Mouse (Mus musculus): ENCODE data around the gene Riiad1. TPM values are rescaled to one million over a fixed set of nuclear protein-coding genes. Genes with fewer than 3 reads are reported as not detected.
A peak's percentile ranks its signal among the peaks of the same experiment; 100 is the strongest.

The Riiad1 gene
- total and polyA plus RNA-seq, 3 experiments = not detected

GRCm38 (mm10) chr3:94459834-94460233, 20.3 kb downstream of the Riiad1 start:
- TF ChIP-seq GABPA (IDR thresholded peaks at IDR 0.05; ENCODE audit: insufficient replicate concordance, low read depth, low read length) (no peak), RAD21 (IDR thresholded peaks at IDR 0.05; ENCODE audit: low read depth, low read length) (no peak), NELFE (IDR thresholded peaks at IDR 0.05; ENCODE audit: low read depth, low read length) (no peak), IRF4 (IDR thresholded peaks at IDR 0.05; ENCODE audit: low read depth, low read length) (no peak), MAZ (IDR thresholded peaks at IDR 0.05; ENCODE audit: low read depth, low read length) (no peak)
- dilution Hi-C loops (cut with MboI; ENCODE audit: extremely low pct_ligation_motif_present, extremely low pct_unique_long_range_greater_than_20kb, low sequenced_read_pairs) = no loop called here
- no peaks in the 10 kb centered on the region for H3K79me2 ChIP-seq (replicated peaks; ENCODE audit: control insufficient read depth, extremely low read depth, insufficient read depth, poor library complexity, severe bottlenecking)
- H3K27ac ChIP-seq (ENCODE audit: insufficient read depth, low read depth) = no peak overlapping the region
- peaks cover 0 to 9% of the 10 kb centered on the region in 2 experiments; a peak in 2 of 4 replicates for H3K4me1 ChIP-seq (ENCODE audit: control insufficient read depth in 1 of 2, insufficient read depth in 2 of 2)
- DNase-seq (ENCODE audit: extremely low read depth) = no peak
- no peaks in the 10 kb centered on the region for H3K27me3 ChIP-seq (replicated peaks)
- in situ Hi-C loops (cut with MboI; ENCODE audit: low pct_ligation_motif_present, low pct_unique_long_range_greater_than_20kb, low sequenced_read_pairs) = loop anchor here (25.0 kb wide), 1 partner anchor 152 kb away; no protein-coding TSS in a partner anchor
- H3K4me3 ChIP-seq (replicated peaks in 1 of 3; ENCODE audit: low read depth in 2 of 3, low read length in 2 of 3, poor library complexity in 1 of 3) = no peak overlapping the region
- no peak overlapping the region for H3K4me2 ChIP-seq (ENCODE audit: insufficient read depth, low read depth, poor library complexity, severe bottlenecking)
- H3K9ac ChIP-seq (ENCODE audit: insufficient read depth, low read depth) = no peak overlapping the region
- H3K9me3 ChIP-seq (replicated peaks; ENCODE audit: low read length) = peaks cover 3% of the 10 kb centered on the region
- H3K36me3 ChIP-seq (replicated peaks in 1 of 2; ENCODE audit: control insufficient read depth in 1 of 2, insufficient read depth in 1 of 2, low read length in 1 of 2) = no peaks in the 10 kb centered on the region

- in situ Hi-C loops (cut with MboI; ENCODE audit: low pct_ligation_motif_present, low pct_unique_long_range_greater_than_20kb, low sequenced_read_pairs) = loop anchor here (25.0 kb wide), 1 partner anchor 155 kb away; no protein-coding TSS in a partner anchor
These were observed 23.1 kb downstream of the Riiad1 start for GRCm38 (mm10) chr3:94457055-94457454.

GRCm38 (mm10) chr3:94456529-94457000, 23.6 kb downstream of the Riiad1 start:
- in situ Hi-C loops (cut with MboI; ENCODE audit: low pct_ligation_motif_present, low pct_unique_long_range_greater_than_20kb, low sequenced_read_pairs) (loop anchor here (25.0 kb wide), 1 partner anchor 156 kb away; no protein-coding TSS in a partner anchor), dilution Hi-C loops (cut with MboI; ENCODE audit: extremely low pct_ligation_motif_present, extremely low pct_unique_long_range_greater_than_20kb, low sequenced_read_pairs) (no loop called here)
- peaks cover 3% of the 10 kb centered on the region for H3K9me3 ChIP-seq (replicated peaks; ENCODE audit: low read length)
- no peak overlapping the region for H3K9ac ChIP-seq (ENCODE audit: insufficient read depth, low read depth)
- H3K4me3 ChIP-seq (replicated peaks in 1 of 3; ENCODE audit: low read depth in 2 of 3, low read length in 2 of 3, poor library complexity in 1 of 3) = peak overlapping the region; percentile 30 to 64 (median 51)
- H3K4me1 ChIP-seq (ENCODE audit: control insufficient read depth in 1 of 2, insufficient read depth in 2 of 2) = peaks cover 0 to 9% of the 10 kb centered on the region in 2 experiments; a peak in 2 of 4 replicates
- H3K27ac ChIP-seq (ENCODE audit: insufficient read depth, low read depth) = no peak overlapping the region
- peaks cover 0 to 14% of the 10 kb centered on the region in 2 experiments for H3K36me3 ChIP-seq (replicated peaks in 1 of 2; ENCODE audit: control insufficient read depth in 1 of 2, insufficient read depth in 1 of 2, low read length in 1 of 2)
- DNase-seq (ENCODE audit: extremely low read depth) = peak; percentile 93
- H3K79me2 ChIP-seq (replicated peaks; ENCODE audit: control insufficient read depth, extremely low read depth, insufficient read depth, poor library complexity, severe bottlenecking) = no peaks in the 10 kb centered on the region
- peak overlapping the region; percentile 42 for H3K4me2 ChIP-seq (ENCODE audit: insufficient read depth, low read depth, poor library complexity, severe bottlenecking)
- no peaks in the 10 kb centered on the region for H3K27me3 ChIP-seq (replicated peaks)
- TF ChIP-seq UBTF (IDR thresholded peaks at IDR 0.05; ENCODE audit: low read depth, low read length) (no peak), ZMIZ1 (IDR thresholded peaks at IDR 0.05; ENCODE audit: low read depth, low read length) (no peak), CHD2 (IDR thresholded peaks at IDR 0.05; ENCODE audit: low read length) (no peak), SIN3A (IDR thresholded peaks at IDR 0.05; ENCODE audit: low read length) (no peak), CTCF (conservative IDR thresholded peaks at IDR 0.05 in 1 of 2, IDR thresholded peaks at IDR 0.05 in 1 of 2; ENCODE audit: low read depth in 2 of 2, low read length in 2 of 2) (peak; percentile 37 to 94), RAD21 (IDR thresholded peaks at IDR 0.05; ENCODE audit: low read depth, low read length) (peak; percentile 93), TBP (conservative IDR thresholded peaks at IDR 0.05; ENCODE audit: low read depth, low read length) (no peak), PAX5 (IDR thresholded peaks at IDR 0.05; ENCODE audit: low read length) (no peak), ZNF384 (IDR thresholded peaks at IDR 0.05; ENCODE audit: low read depth, low read length) (no peak), JUND (conservative IDR thresholded peaks at IDR 0.05; ENCODE audit: low read depth, low read length) (no peak), ETS1 (conservative IDR thresholded peaks at IDR 0.05; ENCODE audit: low read depth, low read length) (no peak), HCFC1 (IDR thresholded peaks at IDR 0.05; ENCODE audit: low read depth, low read length) (no peak), ELF1 (IDR thresholded peaks at IDR 0.05; ENCODE audit: low read depth, low read length) (no peak), E2F4 (IDR thresholded peaks at IDR 0.05; ENCODE audit: insufficient replicate concordance, low read depth, low read length) (no peak), MAFK (IDR thresholded peaks at IDR 0.05; ENCODE audit: insufficient replicate concordance, low read length) (no peak), POLR2A (IDR thresholded peaks at IDR 0.05; ENCODE audit: low read depth, low read length) (no peak), TCF12 (IDR thresholded peaks at IDR 0.05; ENCODE audit: low read depth, low read length) (no peak), IRF4 (IDR thresholded peaks at IDR 0.05; ENCODE audit: low read depth, low read length) (peak; percentile 44; the same call in 1 of the 2 replicates), MEF2A (IDR thresholded peaks at IDR 0.05; ENCODE audit: borderline replicate concordance, low read depth, low read length) (no peak)

More at GRCm38 (mm10) chr3:94457055-94457454, 23.1 kb downstream of the Riiad1 start:
- Histone ChIP-seq H3K9ac (ENCODE audit: insufficient read depth, low read depth) (no peak overlapping the region), H3K9me3 (replicated peaks; ENCODE audit: low read length) (peaks cover 3% of the 10 kb centered on the region), H3K4me1 (ENCODE audit: control insufficient read depth in 1 of 2, insufficient read depth in 2 of 2) (peaks cover 0 to 9% of the 10 kb centered on the region in 2 experiments; a peak in 2 of 4 replicates), H3K79me2 (replicated peaks; ENCODE audit: control insufficient read depth, extremely low read depth, insufficient read depth, poor library complexity, severe bottlenecking) (no peaks in the 10 kb centered on the region), H3K27me3 (replicated peaks) (no peaks in the 10 kb centered on the region), H3K36me3 (replicated peaks in 1 of 2; ENCODE audit: control insufficient read depth in 1 of 2, insufficient read depth in 1 of 2, low read length in 1 of 2) (peaks cover 0 to 10% of the 10 kb centered on the region in 2 experiments), H3K4me3 (replicated peaks in 1 of 3; ENCODE audit: low read depth in 2 of 3, low read length in 2 of 3, poor library complexity in 1 of 3) (no peak overlapping the region), H3K4me2 (ENCODE audit: insufficient read depth, low read depth, poor library complexity, severe bottlenecking) (peak overlapping the region; percentile 42; the same call in 1 of the 2 replicates), H3K27ac (ENCODE audit: insufficient read depth, low read depth) (no peak overlapping the region)
- dilution Hi-C loops (cut with MboI; ENCODE audit: extremely low pct_ligation_motif_present, extremely low pct_unique_long_range_greater_than_20kb, low sequenced_read_pairs) = no loop called here
- no peak for DNase-seq (ENCODE audit: extremely low read depth)
- no peak for TF ChIP-seq RAD21 (IDR thresholded peaks at IDR 0.05; ENCODE audit: low read depth, low read length)
- no peak for TF ChIP-seq JUN (IDR thresholded peaks at IDR 0.05; ENCODE audit: insufficient read depth, low read depth, low read length)
- no peak for TF ChIP-seq MXI1 (IDR thresholded peaks at IDR 0.05; ENCODE audit: low read depth, low read length)
- no peak for TF ChIP-seq ELF1 (IDR thresholded peaks at IDR 0.05; ENCODE audit: low read depth, low read length)
- TF ChIP-seq CTCF (conservative IDR thresholded peaks at IDR 0.05 in 1 of 2, IDR thresholded peaks at IDR 0.05 in 1 of 2; ENCODE audit: low read depth in 2 of 2, low read length in 2 of 2) = no peak
- TF ChIP-seq IRF4 (IDR thresholded peaks at IDR 0.05; ENCODE audit: low read depth, low read length) = no peak
- no peak for TF ChIP-seq KAT2A (IDR thresholded peaks at IDR 0.05; ENCODE audit: insufficient replicate concordance, low read length)
- no peak for TF ChIP-seq POLR2A (IDR thresholded peaks at IDR 0.05; ENCODE audit: low read depth, low read length)
